Mouse (Mus musculus) liver, postnatal 0 days (tissue): ENCODE measurements around the gene Cox4i2.

Experiments used
- CTCF ChIP-seq: sonication (generic); IDR thresholded peaks from 2 replicates; pipeline ENCODE4 v1.5.1; 2016; ENCODE audit warnings: antibody characterized with exemption, low read depth
- EP300 ChIP-seq: IDR thresholded peaks from 2 replicates; pipeline ENCODE4 v1.6.1; 2016; ENCODE audit warnings: antibody characterized with exemption, low read depth, mild to moderate bottlenecking

- no peak for TF ChIP-seq CTCF
- TF ChIP-seq EP300 = no peak
These were observed 20.8 kb upstream of the Cox4i2 start for GRCm38 (mm10) chr2:152733201-152733600.
